Mouse (Mus musculus) myocyte (in vitro differentiated cells): ENCODE measurements around the gene E2f7. TPM values are rescaled to one million over a fixed set of nuclear protein-coding genes. Genes with fewer than 3 reads are reported as not detected.

Experiments used
- H3K27me3 ChIP-seq: one replicate; pipeline ENCODE4 v1.6.1; 2011; ENCODE audit not compliant: control insufficient read depth, insufficient read depth, insufficient read length
- H3K36me3 ChIP-seq: one replicate; pipeline ENCODE4 v1.6.1; 2011; ENCODE audit not compliant: control insufficient read depth, insufficient read depth
- H3K4me2 ChIP-seq: one replicate; pipeline ENCODE4 v1.6.1; 2011; ENCODE audit warnings: low read depth, control low read depth
- H3K4me3 ChIP-seq: one replicate; pipeline ENCODE4 v1.5.1; 2011; ENCODE audit warnings: mild to moderate bottlenecking, control low read depth, moderate library complexity
- H3K79me2 ChIP-seq: one replicate; pipeline ENCODE4 v1.6.1; 2011; ENCODE audit not compliant: control insufficient read depth, insufficient read depth
- H3ac ChIP-seq: one replicate; pipeline ENCODE4 v1.6.1; 2011; ENCODE audit not compliant: control insufficient read depth, insufficient read length
- CEBPB ChIP-seq: IDR thresholded peaks from 2 replicates; pipeline ENCODE4 v1.6.1; 2011; ENCODE audit warnings: mild to moderate bottlenecking, moderate library complexity; ENCODE audit not compliant: poor library complexity, insufficient read depth, severe bottlenecking
- E2F4 ChIP-seq: IDR thresholded peaks from one replicate; pipeline ENCODE4 v1.6.1; 2011; ENCODE audit warnings: mild to moderate bottlenecking, control low read depth, moderate library complexity; ENCODE audit not compliant: insufficient read depth
- MAX ChIP-seq: IDR thresholded peaks from one replicate; pipeline ENCODE4 v1.6.1; 2011; ENCODE audit warnings: low read depth, mild to moderate bottlenecking, control low read depth
- MYOD1 ChIP-seq, 3 experiments: IDR thresholded peaks; one replicate each; pipeline ENCODE4 v1.6.1; 2011; ENCODE audit warnings: control low read depth in 2 of 3, low read depth in 2 of 3, mild to moderate bottlenecking in 2 of 3, moderate library complexity in 1 of 3; ENCODE audit not compliant: insufficient read length in 2 of 3, control insufficient read depth in 1 of 3
- MYOG ChIP-seq, 3 experiments: IDR thresholded peaks; one replicate each; pipeline ENCODE4 v1.6.1; 2011; ENCODE audit warnings: control low read depth in 2 of 3, low read depth in 2 of 3, mild to moderate bottlenecking in 2 of 3; ENCODE audit not compliant: insufficient read length in 2 of 3, control insufficient read depth in 1 of 3, insufficient read depth in 1 of 3
- POLR2A ChIP-seq: IDR thresholded peaks from one replicate; pipeline ENCODE4 v1.6.1; 2011; ENCODE audit warnings: low read depth, mild to moderate bottlenecking, control low read depth, moderate library complexity; ENCODE audit not compliant: insufficient read length
- POLR2AphosphoS2 ChIP-seq: IDR thresholded peaks from one replicate; pipeline ENCODE4 v1.6.1; 2011; ENCODE audit warnings: low read depth, control low read depth; ENCODE audit not compliant: insufficient read length
- REST ChIP-seq: IDR thresholded peaks from one replicate; pipeline ENCODE4 v1.6.1; 2011; ENCODE audit warnings: mild to moderate bottlenecking, control low read depth, moderate library complexity; ENCODE audit not compliant: insufficient read depth, insufficient read length
- SRF ChIP-seq: IDR thresholded peaks from one replicate; pipeline ENCODE4 v1.6.1; 2011; ENCODE audit warnings: low read depth; ENCODE audit not compliant: control insufficient read depth, insufficient read length
- TCF12 ChIP-seq: IDR thresholded peaks from one replicate; pipeline ENCODE4 v1.6.1; 2011; ENCODE audit warnings: mild to moderate bottlenecking, control low read depth; ENCODE audit not compliant: poor library complexity, insufficient read depth, severe bottlenecking
- TCF3 ChIP-seq: IDR thresholded peaks from one replicate; pipeline ENCODE4 v1.6.1; 2011; ENCODE audit warnings: low read depth, control low read depth; ENCODE audit not compliant: insufficient read length
- USF1 ChIP-seq: IDR thresholded peaks from one replicate; pipeline ENCODE4 v1.6.1; 2011; ENCODE audit warnings: low read depth, mild to moderate bottlenecking, control low read depth, moderate library complexity
- polyA plus RNA-seq: library from polyadenylated mRNA; unstranded; fragments of >200 nt; fragmentation: generic; extraction: Trizol; gene quantifications from one replicate; pipeline ENCODE4 v1.2.1, GENCODE M21; 2012; ENCODE audit warnings: missing spikeins

E2f7 gene
- polyA plus RNA-seq, 1 experiment = 3.3 TPM

DNA sequence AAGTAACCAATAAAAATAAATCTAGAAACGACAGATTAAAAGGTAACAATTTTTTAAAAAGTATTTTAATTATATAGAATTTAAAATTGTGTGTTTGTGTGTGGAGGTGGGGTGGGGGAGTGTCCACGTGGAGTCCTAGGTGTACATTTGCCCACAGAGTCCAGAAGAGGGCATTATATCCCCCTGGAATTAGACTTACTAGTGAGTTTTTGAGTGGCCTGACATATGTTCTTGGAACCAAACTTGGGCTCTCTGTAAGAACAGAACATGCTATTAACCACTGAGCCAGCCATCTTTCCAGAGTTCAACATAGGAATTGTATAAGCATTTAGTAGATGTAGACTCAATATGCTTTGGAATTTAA lies 66.6 kb downstream of the E2f7 start:
- Histone ChIP-seq H3K4me2 (no peak overlapping the region), H3K36me3 (no peaks in the 10 kb centered on the region), H3K79me2 (no peaks in the 10 kb centered on the region), H3K27me3 (no peaks in the 10 kb centered on the region), H3ac (no peak overlapping the region), H3K4me3 (no peak overlapping the region)
- no peak for TF ChIP-seq POLR2A
- no peak for TF ChIP-seq TCF12
- TF ChIP-seq USF1 = no peak
- TF ChIP-seq REST = no peak
- no peak for TF ChIP-seq MYOG (IDR thresholded peaks at IDR 0.05; ENCODE audit: control insufficient read depth in 1 of 3, insufficient read depth in 1 of 3, insufficient read length in 2 of 3, low read depth in 2 of 3)
- TF ChIP-seq TCF3 = no peak
- no peak for TF ChIP-seq SRF
- TF ChIP-seq CEBPB = no peak
- TF ChIP-seq MAX = no peak
- TF ChIP-seq E2F4 = no peak
- TF ChIP-seq MYOD1 (IDR thresholded peaks at IDR 0.05; ENCODE audit: control insufficient read depth in 1 of 3, insufficient read length in 2 of 3, low read depth in 2 of 3) = no peak
- TF ChIP-seq POLR2AphosphoS2 = no peak

DNA sequence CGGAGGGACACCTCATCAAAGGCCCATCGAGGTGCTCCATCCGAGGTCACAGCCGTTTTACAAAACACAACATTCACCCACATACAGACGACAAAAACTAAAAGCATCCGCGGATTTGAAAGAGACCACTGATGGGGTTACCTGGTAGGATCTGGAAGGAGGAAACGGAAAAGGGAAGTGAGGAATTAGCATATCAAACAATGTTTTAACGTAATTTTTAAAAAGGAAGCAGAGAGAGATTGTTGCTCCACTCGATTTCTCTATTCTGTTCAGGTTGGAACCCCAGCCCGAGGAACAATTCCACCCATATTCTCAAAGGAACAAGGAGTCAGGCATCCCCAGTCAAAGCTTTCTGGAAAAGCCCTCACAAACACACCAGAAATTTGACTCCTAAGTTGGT lies 75.9 kb downstream of the E2f7 start:
- no peak overlapping the region for H3K4me3 ChIP-seq
- no peak overlapping the region for H3ac ChIP-seq
- TF ChIP-seq REST = no peak
- no peak for TF ChIP-seq MAX
- TF ChIP-seq TCF3 = no peak
- TF ChIP-seq POLR2AphosphoS2 = no peak
- TF ChIP-seq POLR2A = no peak
- no peak for TF ChIP-seq USF1
- TF ChIP-seq CEBPB = no peak
- TF ChIP-seq TCF12 = no peak
- TF ChIP-seq E2F4 = no peak
- no peak for TF ChIP-seq SRF
- no peak for TF ChIP-seq MYOG (IDR thresholded peaks at IDR 0.05; ENCODE audit: control insufficient read depth in 1 of 3, insufficient read depth in 1 of 3, insufficient read length in 2 of 3, low read depth in 2 of 3)
- TF ChIP-seq MYOD1 (IDR thresholded peaks at IDR 0.05; ENCODE audit: control insufficient read depth in 1 of 3, insufficient read length in 2 of 3, low read depth in 2 of 3) = no peak

DNA sequence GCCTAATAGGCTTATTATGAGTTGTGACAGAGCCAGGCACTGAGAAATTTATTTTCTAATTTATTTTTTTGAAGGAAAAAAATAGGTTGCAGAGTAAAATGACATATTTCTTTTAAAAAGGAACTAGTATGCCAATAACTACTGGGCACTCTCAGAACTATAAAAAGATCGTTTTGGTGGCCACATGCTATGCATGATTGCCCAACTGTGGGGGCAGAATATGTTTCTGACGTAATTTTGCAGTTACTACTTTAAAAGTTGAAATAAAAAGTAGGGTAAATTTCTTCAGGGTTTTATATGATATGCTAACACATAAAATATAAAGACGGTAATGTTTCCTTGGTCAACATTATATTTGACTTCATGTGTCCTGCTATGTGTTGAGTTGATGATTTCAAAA lies 76.5 kb downstream of the E2f7 start:
- Histone ChIP-seq H3ac (no peak overlapping the region), H3K4me3 (no peak overlapping the region), H3K4me2 (no peak overlapping the region), H3K27me3 (no peaks in the 10 kb centered on the region), H3K79me2 (no peaks in the 10 kb centered on the region), H3K36me3 (no peaks in the 10 kb centered on the region)
- TF ChIP-seq MAX (no peak), MYOD1 (IDR thresholded peaks at IDR 0.05; ENCODE audit: control insufficient read depth in 1 of 3, insufficient read length in 2 of 3, low read depth in 2 of 3) (no peak), CEBPB (0 out of 2 replicates have a peak, but pooled peaks have one; percentile 7)

More for the DNA sequence above, 75.9 kb downstream of the E2f7 start:
- H3K27me3 ChIP-seq = no peaks in the 10 kb centered on the region
- no peaks in the 10 kb centered on the region for H3K79me2 ChIP-seq
- no peak overlapping the region for H3K4me2 ChIP-seq
- no peaks in the 10 kb centered on the region for H3K36me3 ChIP-seq

DNA sequence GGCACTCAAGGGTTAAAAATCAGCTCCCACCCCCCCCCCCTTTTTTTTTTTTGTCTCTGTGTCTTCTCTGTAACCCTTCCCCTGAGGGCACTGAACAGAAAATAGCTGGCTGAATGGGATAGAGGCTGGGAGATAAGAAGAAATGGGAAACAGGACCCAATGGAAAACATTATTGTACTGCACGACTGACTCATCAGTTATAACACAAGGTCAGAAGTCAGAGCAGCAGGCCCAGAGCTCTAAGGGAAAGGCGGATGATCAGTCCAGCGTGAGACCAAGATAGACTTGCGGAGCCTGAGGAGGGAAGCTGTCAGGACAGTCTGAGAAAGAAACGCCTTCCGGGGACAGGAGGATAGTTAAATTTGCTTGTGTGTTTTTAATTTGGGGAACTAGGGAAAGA lies 87.1 kb downstream of the E2f7 start:
- TF ChIP-seq USF1 (no peak), E2F4 (no peak), SRF (no peak), REST (no peak), TCF12 (no peak), MAX (no peak), POLR2AphosphoS2 (no peak), MYOD1 (IDR thresholded peaks at IDR 0.05; ENCODE audit: control insufficient read depth in 1 of 3, insufficient read length in 2 of 3, low read depth in 2 of 3) (no peak), TCF3 (no peak), CEBPB (no peak), POLR2A (no peak), MYOG (IDR thresholded peaks at IDR 0.05; ENCODE audit: control insufficient read depth in 1 of 3, insufficient read depth in 1 of 3, insufficient read length in 2 of 3, low read depth in 2 of 3) (no peak)
- no peak overlapping the region for H3K4me3 ChIP-seq
- no peaks in the 10 kb centered on the region for H3K36me3 ChIP-seq
- no peaks in the 10 kb centered on the region for H3K79me2 ChIP-seq
- H3K4me2 ChIP-seq = no peak overlapping the region
- no peaks in the 10 kb centered on the region for H3K27me3 ChIP-seq
- H3ac ChIP-seq = no peak overlapping the region

DNA sequence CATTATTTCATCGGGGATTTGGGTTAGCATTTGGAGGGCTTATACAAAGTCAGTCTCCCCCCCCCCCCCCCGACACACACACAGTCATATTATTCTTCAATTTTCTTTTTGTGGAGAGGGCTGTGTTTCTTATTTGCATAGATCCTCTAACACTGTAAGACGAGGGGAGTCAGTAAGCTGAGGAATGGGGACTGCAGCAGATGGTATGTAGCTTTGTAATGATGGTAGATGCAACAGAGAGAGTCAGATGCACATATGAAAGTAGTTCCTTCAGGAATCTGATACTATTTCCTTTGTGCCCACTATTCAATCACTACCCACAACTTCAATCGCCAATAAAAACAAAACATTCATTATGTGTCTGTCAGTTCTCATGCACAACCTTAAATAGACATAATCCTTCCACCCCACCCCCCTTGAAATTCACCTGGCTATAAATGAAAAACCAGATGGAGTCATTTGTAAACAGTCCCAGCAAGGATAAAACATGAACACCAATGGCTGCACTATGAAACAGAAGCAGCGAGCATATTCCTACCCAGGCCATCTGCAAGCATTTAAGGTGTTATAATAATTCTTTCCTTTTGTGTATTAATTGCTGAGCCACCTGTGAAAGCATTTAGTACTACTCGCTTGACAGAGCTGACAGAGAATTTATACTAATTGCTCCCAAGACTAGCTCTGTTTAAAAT lies 90.0 kb downstream of the E2f7 start:
- TF ChIP-seq TCF12 = no peak
- TF ChIP-seq CEBPB = no peak
- TF ChIP-seq SRF = no peak
- no peak for TF ChIP-seq MYOG (IDR thresholded peaks at IDR 0.05; ENCODE audit: control insufficient read depth in 1 of 3, insufficient read depth in 1 of 3, insufficient read length in 2 of 3, low read depth in 2 of 3)
- no peak for TF ChIP-seq USF1
- TF ChIP-seq POLR2A = no peak
- no peak for TF ChIP-seq POLR2AphosphoS2
- no peak for TF ChIP-seq MYOD1 (IDR thresholded peaks at IDR 0.05; ENCODE audit: control insufficient read depth in 1 of 3, insufficient read length in 2 of 3, low read depth in 2 of 3)
- TF ChIP-seq MAX = no peak
- no peak for TF ChIP-seq REST
- TF ChIP-seq TCF3 = no peak
- no peak for TF ChIP-seq E2F4
- Histone ChIP-seq H3K4me3 (no peak overlapping the region), H3K27me3 (no peaks in the 10 kb centered on the region)

More for the DNA sequence above, 90.0 kb downstream of the E2f7 start:
- Histone ChIP-seq H3K79me2 (no peaks in the 10 kb centered on the region), H3K36me3 (no peaks in the 10 kb centered on the region), H3K4me2 (no peak overlapping the region), H3ac (no peak overlapping the region)

Other genes with a start within 250 kb of the E2f7 start
- 264 TPM for gene Csrp2, start 174.3 kb downstream of the E2f7 start, polyA plus RNA-seq